Mouse (Mus musculus) right cerebral cortex, postnatal 14 days (tissue): ENCODE results near the gene Htra1.

Experiments
- DNase-seq: peaks from one replicate; pipeline ENCODE4 v3.0.0; 2022

Htra1 gene

DNA sequence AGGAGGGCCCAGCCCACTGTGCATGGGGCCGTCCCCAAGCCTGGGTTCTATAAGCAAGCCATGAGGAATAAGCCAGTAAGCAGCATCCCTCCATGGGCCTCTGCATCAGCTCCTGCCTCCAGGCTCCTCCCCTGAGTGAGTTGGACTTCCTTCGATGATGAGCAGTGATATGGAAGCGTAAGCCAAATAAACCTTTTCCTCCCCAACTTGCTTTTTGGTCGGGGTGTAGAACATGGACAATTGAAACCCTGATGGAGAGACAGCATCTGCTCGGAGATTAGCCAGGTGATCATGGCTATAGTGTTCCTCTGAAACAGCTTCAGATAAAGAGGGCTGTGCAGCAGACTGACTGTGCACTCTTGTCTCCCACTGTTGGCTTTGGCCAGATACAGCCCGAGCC, 32.0 kb downstream of the Htra1 start:
- DNase-seq: no peak

DNA sequence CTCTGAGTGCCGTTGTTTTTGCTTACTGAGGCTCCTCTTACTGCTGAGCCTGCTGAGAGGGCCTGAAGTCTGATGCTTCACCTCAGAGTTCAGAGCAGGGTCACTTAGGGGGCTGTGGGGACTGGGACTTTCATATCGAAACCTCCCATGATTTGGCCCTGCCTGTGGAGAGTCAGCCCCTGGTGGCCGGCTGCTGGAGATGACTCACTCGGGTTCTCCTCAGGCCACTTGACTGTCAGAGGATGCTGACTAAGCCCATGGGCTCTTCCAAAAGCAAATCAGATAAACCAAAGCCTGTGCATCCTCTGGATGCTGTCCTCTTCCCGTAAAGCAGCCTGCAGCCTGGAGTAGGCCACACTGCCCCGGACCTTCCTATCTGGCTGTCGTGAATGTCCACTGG, 32.6 kb downstream of the Htra1 start:
- no peak for DNase-seq

DNA sequence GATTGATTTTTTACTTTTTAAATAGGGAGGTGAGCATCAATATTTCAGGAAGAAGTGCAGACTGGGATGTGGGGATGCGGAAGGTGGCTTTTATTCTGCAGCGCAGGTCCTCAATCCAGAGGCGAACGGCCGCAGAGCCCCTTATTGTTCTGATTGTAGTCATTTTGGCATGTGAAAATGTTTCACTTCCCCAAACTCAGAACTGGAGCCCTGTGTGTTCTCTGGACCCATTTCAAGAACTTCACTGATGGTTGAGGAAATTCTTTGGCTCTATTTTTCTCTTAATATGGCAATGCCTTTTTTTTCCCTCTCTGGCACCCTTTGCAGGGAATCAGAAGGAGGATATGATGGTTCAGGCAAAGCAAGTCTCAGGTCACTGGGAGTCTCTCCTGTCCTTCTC, 33.2 kb downstream of the Htra1 start:
- no peak for DNase-seq

DNA sequence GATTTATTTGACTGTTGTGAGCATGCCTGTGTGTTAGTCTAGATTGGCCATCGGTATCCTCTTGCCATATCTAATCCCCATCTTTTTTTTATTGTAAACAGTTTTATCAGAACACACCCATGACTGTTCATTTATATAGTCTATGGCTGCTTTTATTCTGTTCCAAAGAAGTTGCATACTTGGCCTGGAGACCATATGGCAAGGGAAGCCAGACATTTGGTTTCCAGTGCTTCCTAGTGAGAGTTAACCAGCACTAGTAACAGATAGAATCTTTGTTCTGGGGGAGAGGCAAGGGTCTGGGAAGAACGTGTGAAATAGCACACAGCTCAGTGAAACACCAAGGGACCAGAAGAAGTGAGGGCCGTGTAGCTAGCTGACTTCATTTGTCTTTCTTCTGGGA, 33.6 kb downstream of the Htra1 start:
- DNase-seq: no peak

GRCm38 (mm10) chr7:130972767-130973166, 36.9 kb downstream of the Htra1 start:
- DNase-seq: no peak

DNA sequence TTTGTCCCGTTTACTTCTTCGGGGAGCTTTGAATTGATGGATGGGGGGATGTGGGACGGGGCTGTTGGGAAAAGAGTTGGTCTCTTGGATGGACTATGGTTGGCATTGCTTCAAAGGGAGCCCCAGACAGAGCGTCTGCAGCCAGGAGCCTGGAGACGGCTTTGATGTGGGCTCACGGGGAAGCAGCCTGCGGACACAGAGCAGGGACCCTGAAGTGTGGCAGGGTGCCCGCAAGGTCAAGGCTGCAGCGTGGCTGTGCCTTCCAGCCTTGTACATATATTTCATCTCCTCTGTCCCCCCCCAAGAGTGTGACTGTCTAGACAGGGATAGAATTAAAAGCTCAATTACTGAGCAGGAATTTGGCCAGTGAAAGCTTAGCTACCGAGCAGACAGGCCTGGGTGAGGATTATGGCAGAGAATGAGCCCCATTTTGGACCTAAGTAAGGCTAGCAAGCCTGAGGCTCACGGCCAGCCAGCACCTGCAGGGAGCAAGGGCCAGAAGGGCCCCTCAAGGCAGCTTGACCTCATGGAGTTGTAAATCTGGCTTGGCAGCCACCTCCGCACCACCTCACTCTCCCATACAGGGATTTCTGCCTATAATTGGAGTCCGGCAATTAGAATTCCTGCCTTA, 40.5 kb downstream of the Htra1 start:
- peak; percentile 21 for DNase-seq

- DNase-seq: peak; percentile 58
Observed at GRCm38 (mm10) chr7:130977794-130978521, 42.0 kb downstream of the Htra1 start.

DNA sequence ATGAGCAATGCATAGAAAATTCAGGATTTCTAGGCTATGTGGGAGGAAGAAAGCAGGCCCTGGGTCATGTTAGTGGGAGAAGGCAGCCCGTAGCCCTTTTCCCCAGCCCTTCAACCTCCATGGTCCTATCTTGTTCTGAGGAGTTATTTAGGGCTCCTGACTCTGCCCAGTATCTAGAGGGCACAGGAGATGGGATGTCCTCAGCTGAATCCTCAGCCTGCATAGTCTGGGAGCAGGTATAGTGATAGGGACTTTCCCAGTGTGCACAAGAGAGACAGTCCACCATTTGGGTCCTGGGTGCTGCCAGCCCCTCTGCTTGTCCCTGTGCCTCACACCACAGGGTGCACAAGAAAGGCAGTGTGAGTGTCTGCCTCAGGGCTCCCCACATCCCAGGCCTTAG, 42.6 kb downstream of the Htra1 start:
- DNase-seq: no peak

GRCm38 (mm10) chr7:130980130-130980529, 44.2 kb downstream of the Htra1 start:
- DNase-seq: no peak

DNA sequence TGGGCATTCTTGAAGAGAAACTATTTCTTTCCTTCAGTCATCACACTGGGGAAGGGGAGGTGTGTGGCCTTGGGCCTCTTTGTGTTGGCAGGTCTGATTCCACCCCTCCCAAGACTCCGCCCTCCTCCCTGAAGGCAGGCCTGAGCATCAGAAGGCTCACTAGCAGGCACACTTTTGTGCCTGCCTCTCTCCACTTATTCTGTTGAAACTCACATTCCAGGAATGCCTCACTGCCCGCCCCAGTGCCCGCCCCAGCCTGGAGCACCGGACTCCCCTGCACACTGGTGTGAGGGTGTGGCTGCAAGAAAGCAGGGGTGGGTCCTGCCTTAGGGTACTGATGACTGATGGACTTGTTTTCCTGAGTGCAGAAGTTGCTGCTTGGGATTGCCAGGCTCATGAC, 46.5 kb downstream of the Htra1 start:
- no peak for DNase-seq

GRCm38 (mm10) chr7:130982881-130983280, 47.0 kb downstream of the Htra1 start:
- DNase-seq: no peak

DNA sequence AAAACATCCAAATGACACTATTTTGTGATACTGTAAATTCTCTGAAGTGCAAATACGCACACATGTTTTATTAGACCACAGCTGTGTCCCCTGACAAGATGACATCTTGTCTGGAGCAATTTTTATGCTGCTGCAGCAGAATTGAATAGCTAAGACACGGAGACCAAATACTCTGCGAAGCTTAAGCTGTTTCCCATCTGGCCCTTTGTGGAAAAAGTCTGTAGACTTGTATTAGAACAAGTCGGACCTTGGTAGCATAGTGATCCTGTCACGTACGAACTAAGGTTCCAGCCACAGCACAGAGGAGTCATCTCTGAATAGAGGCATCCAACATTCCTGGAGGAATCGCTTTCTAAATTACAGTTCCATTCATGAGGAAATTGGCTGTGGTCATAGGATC, 48.4 kb downstream of the Htra1 start:
- DNase-seq: no peak

DNA sequence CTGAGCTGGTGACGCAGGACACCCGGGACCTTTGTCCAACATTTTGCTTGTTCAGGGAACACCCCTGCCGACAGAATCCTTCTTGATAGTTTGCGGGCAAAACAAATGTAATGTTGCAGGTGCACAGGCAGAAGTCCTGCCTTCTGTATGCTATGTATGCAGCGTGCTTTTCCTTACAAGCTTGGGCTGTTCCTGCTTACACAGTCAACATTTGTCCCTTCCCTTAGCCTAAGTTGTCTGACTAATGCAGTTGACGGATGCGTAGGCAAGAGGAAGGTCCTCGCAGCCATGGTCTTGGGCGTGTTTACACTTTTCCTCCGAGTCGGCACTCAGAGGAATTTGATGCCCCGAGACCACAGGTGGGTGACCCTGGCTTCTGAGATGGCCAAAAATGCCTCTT, 49.3 kb downstream of the Htra1 start:
- DNase-seq: no peak

DNA sequence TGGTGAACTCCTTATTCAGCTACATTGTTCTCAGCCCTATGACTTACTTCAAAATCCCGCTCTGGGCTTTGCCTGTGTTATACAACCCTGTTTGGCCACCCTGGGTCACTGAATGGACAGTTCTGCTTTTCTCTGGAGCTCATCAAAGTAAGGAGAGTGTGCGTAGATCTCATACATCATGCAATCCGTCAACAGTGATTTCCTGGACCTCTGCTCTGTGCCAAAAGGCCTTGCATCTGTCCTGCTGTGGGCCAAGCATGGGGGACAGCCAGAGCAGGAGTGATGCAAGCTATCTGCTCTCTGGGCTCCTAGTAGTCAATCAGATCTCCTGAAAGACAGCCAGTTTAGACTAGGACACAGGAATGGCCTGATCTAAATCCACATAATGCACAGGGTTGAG, 49.8 kb downstream of the Htra1 start:
- no peak for DNase-seq

DNA sequence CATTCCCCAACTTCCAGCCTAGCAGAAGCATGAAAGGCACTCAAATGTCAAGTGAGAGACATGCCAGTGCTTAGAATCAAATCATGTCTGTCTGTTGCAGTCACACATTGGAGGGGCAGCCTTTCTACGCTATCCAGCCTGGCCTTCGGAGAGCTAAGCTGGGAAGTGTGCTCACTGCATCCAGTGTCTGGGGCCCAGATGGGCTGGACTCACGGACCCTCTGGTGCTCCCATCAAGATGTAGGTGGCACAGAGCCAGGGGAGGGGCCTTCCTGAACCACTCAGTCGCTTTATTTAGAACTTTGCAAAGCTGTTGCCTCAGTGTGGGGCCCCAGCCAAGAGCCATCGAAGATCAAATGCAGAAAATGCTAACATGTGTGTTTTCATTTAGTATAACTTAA, 52.2 kb downstream of the Htra1 start:
- no peak for DNase-seq

- no peak for DNase-seq
Observed at GRCm38 (mm10) chr7:130989371-130989770, 53.5 kb downstream of the Htra1 start.

DNA sequence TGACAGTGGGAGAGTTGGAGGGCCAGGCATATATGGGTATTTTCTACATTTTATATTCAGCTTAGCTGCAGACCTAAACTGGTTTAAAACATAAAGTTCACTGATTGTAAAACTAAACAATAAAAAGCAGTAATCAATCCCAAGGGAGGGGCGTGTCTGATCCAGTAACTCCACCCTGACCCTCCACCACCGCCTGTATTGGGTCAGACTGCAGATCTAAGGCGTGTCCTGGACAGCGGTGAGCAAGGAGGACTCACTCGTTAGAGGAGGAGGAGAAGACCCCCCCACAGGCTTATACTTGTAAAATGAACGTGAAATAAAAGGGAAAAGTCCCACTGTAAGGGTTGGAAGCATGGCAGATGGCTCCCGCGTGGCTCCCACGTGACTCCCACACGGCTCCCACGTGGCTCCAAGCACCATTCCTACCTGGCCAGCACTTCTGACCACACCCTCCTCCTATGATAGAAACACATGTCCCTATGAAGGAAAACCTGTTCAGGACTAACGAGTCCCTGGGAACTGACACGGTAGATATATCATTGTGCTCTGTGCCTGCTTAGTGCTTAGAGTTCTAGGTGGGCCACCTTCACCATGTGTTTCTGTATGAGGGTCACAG, 55.4 kb downstream of the Htra1 start:
- no peak for DNase-seq

DNA sequence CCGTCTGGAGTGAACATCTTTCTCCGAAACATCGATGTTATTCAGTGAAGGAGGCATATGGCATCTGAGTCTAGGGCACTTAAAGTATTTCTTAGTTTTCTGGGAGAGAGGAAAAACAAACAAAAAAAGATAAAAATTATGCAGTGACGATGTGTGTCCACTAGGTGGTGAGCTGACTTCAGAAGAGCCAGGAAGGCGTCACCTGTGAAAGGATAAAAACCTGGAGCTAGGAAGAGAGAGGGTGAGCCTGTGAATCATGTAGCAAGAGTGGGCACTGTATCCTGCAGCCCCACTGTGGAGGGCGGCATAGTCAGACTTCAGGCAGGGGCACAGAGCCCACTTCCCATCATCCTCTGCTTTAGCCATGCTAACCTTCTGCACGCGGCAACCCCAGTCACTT, 58.0 kb downstream of the Htra1 start:
- no peak for DNase-seq

DNA sequence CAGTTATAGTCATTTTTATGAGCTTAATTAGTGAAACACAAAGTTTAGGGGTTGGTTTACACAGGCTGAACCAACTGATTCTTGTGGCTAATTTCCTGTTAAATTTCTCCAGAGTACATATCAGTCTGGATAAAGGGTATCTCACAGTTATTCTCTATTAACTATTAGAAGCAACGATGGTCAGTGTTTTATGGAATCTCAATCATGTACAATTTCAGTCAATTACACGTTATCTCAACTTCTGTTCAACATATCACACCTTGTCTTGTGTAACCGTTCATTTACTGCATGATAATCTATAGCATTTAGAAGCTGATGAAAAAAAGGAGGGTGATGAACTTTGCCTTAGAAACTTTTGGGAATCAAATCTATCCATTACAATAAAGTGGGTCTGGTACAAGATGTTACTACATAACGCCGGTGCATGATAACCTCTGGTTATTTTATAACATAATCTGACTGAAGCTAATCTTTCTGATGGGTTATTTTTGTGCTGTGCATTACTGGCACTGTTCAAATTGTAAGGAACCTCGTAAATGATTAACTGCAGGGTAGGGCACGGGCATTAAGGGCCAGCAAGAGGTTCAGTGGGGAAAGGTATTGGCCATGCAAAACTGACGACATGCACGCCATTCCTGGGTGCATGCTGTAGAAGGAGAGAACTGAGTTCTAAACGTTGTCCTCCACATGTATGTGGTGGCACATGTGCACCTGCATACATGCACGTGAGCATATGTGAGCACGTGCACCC, 66.2 kb downstream of the Htra1 start:
- no peak for DNase-seq

GRCm38 (mm10) chr7:131004071-131004470, 68.2 kb downstream of the Htra1 start:
- DNase-seq: no peak

DNA sequence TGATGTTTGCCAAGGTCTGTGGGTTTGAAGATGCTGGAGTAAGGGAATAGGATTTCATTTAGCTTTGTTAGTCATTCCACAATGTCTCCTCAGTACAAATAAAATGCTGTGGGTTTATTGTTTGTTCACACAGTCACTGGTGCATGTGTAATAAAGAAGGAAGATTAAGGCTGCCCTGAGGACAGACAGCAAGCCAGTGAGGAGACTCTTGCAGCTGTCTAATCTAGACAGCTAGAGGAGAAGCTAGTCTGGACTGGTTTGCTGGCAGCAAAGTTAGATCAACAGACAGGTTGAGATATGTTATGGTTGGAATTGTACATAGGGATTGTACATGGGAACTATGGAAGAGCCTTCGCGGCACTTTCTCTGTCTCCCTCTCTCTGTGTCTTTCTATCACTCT, 71.3 kb downstream of the Htra1 start:
- no peak for DNase-seq

GRCm38 (mm10) chr7:131009178-131009577, 73.3 kb downstream of the Htra1 start:
- DNase-seq: no peak

GRCm38 (mm10) chr7:131011901-131012300, 76.0 kb downstream of the Htra1 start:
- DNase-seq: no peak

DNA sequence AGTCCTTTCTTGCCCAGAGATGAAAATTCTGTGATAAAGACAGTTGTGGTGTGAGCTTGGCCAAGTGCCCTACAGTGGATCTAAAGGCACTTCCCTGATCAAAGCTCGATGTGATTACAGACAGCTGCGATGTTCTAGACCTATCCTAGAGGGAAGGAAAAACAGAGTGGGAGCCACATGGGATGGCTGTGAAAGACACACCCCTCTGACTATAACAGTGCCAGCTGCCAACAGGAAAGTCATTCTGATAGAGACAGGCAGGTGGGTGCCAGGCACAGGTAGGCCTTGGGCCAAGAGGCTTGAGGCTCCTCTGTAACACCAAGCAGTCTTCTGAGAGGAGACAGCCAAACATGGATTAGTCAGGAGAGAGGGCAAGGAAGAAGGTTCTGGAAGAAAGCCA, 83.3 kb downstream of the Htra1 start:
- no peak for DNase-seq
